Mouse (Mus musculus): ENCODE measurements around the gene Thumpd3. TPM values are rescaled to one million over a fixed set of nuclear protein-coding genes. Genes with fewer than 3 reads are reported as not detected.

Thumpd3 gene
- polyA plus RNA-seq, 1 experiment from 2014 or later = 73.2 TPM

- H3K27me3 ChIP-seq (ENCODE audit: low read depth, poor library complexity, severe bottlenecking) = no peaks in the 10 kb centered on the region
- DNase-seq (ENCODE audit: low spot score) = no peak
- WGBS = 90% methylated on average over 4 of the region's 4 CpGs
- H3K9me3 ChIP-seq (replicated peaks) = no peaks in the 10 kb centered on the region
- peaks cover 7% of the 10 kb centered on the region; the same call in 1 of the 2 replicates for H3K4me1 ChIP-seq
- H3K36me3 ChIP-seq = peaks cover 36% of the 10 kb centered on the region
- H3K27ac ChIP-seq (replicated peaks) = no peak overlapping the region
- no peak overlapping the region for H3K4me3 ChIP-seq
These were observed 56.5 kb downstream of the Thumpd3 start for GRCm38 (mm10) chr6:113102541-113102940.

GRCm38 (mm10) chr6:113103765-113104164 is 57.7 kb downstream of the Thumpd3 start:
- no peak overlapping the region for H3K4me3 ChIP-seq
- no peaks in the 10 kb centered on the region for H3K9me3 ChIP-seq (replicated peaks)
- H3K27me3 ChIP-seq (ENCODE audit: low read depth, poor library complexity, severe bottlenecking) = no peaks in the 10 kb centered on the region
- H3K4me1 ChIP-seq = peaks cover 7% of the 10 kb centered on the region; the same call in 1 of the 2 replicates
- H3K36me3 ChIP-seq = peaks cover 39% of the 10 kb centered on the region
- no peak overlapping the region for H3K27ac ChIP-seq (replicated peaks)
- DNase-seq (ENCODE audit: low spot score) = peak; percentile 40

GRCm38 (mm10) chr6:113109378-113109777 is 63.4 kb downstream of the Thumpd3 start:
- Histone ChIP-seq H3K9me3 (replicated peaks) (no peaks in the 10 kb centered on the region), H3K4me1 (no peaks in the 10 kb centered on the region), H3K27ac (replicated peaks) (no peak overlapping the region), H3K36me3 (peaks cover 91% of the 10 kb centered on the region), H3K4me3 (no peak overlapping the region), H3K27me3 (ENCODE audit: low read depth, poor library complexity, severe bottlenecking) (no peaks in the 10 kb centered on the region)
- DNase-seq (ENCODE audit: low spot score) = no peak
- 91% methylated on average over 3 of the region's 3 CpGs for WGBS

- Histone ChIP-seq H3K27ac (replicated peaks) (no peak overlapping the region), H3K9me3 (replicated peaks) (no peaks in the 10 kb centered on the region), H3K36me3 (peaks cover 91% of the 10 kb centered on the region), H3K4me3 (no peak overlapping the region), H3K27me3 (ENCODE audit: low read depth, poor library complexity, severe bottlenecking) (no peaks in the 10 kb centered on the region), H3K4me1 (no peaks in the 10 kb centered on the region)
- DNase-seq (ENCODE audit: low spot score) = no peak
- WGBS = 91% methylated on average over 7 of the region's 7 CpGs
These were observed 63.9 kb downstream of the Thumpd3 start for GRCm38 (mm10) chr6:113109956-113110355.

Other genes with a start within 250 kb of the Thumpd3 start
- gene Srgap3, start 99.0 kb upstream of the Thumpd3 start, polyA plus RNA-seq (2016; fragmentation: Nextera tagmentation; extraction: Ambion mirVana) = 30.9 and 44.7 TPM in 2 replicates
- gene Setd5, start 31.1 kb downstream of the Thumpd3 start, polyA plus RNA-seq (2016; fragmentation: Nextera tagmentation; extraction: Ambion mirVana) = 74.3 and 79.0 TPM in 2 replicates
- 13.8 and 21.6 TPM in 2 replicates for gene Lhfpl4, start 149.2 kb downstream of the Thumpd3 start, polyA plus RNA-seq (2016; fragmentation: Nextera tagmentation; extraction: Ambion mirVana)
- 49.2 and 51.0 TPM in 2 replicates for gene Mtmr14, start 191.6 kb downstream of the Thumpd3 start, polyA plus RNA-seq (2016; fragmentation: Nextera tagmentation; extraction: Ambion mirVana)
- 0.27 and 0.38 TPM in 2 replicates for gene Cpne9, start 236.1 kb downstream of the Thumpd3 start, polyA plus RNA-seq (2016; fragmentation: Nextera tagmentation; extraction: Ambion mirVana)

All from midbrain, embryonic 10.5 days (tissue).